Mouse (Mus musculus) hindbrain, embryonic 15.5 days (tissue): Measurements from ENCODE around the gene Xrcc1. TPM values are rescaled to one million over a fixed set of nuclear protein-coding genes. Genes with fewer than 3 reads are reported as not detected.

Experiments used
- ATAC-seq: fragments of 200-750 bp; cut with Nextera tagmentation; 2 replicates; pipeline ENCODE4 v1.8.0; 2017; ENCODE audit warnings: low read depth, moderate number of reproducible peaks, moderate TSS enrichment; ENCODE audit not compliant: low FRiP score
- H3K27ac ChIP-seq: fragments of 300-500 bp; sonication (generic); replicated peaks from 2 replicates; pipeline ENCODE4 v1.5.1; 2015; ENCODE audit warnings: mild to moderate bottlenecking, inconsistent platforms
- H3K27me3 ChIP-seq: fragments of 300-500 bp; sonication (generic); 2 replicates; pipeline ENCODE4 v1.6.1; 2015; ENCODE audit warnings: control low read depth, inconsistent platforms
- H3K36me3 ChIP-seq: fragments of 300-500 bp; sonication (generic); 2 replicates; pipeline ENCODE4 v1.6.1; 2015; ENCODE audit warnings: control low read depth, inconsistent platforms
- H3K4me1 ChIP-seq: fragments of 300-500 bp; sonication (generic); replicated peaks from 2 replicates; pipeline ENCODE4 v1.6.1; 2015; ENCODE audit warnings: control low read depth, inconsistent platforms
- H3K4me2 ChIP-seq: fragments of 300-500 bp; sonication (generic); 2 replicates; pipeline ENCODE4 v1.6.1; 2015; ENCODE audit warnings: moderate library complexity, mild to moderate bottlenecking, inconsistent platforms
- H3K4me3 ChIP-seq: fragments of 300-500 bp; sonication (generic); 2 replicates; pipeline ENCODE4 v1.5.1; 2015; ENCODE audit warnings: mild to moderate bottlenecking, inconsistent platforms
- H3K9ac ChIP-seq: fragments of 300-500 bp; sonication (generic); 2 replicates; pipeline ENCODE4 v1.6.1; 2015; ENCODE audit warnings: inconsistent platforms
- H3K9me3 ChIP-seq: fragments of 300-500 bp; sonication (generic); 2 replicates; pipeline ENCODE4 v1.6.1; 2016; ENCODE audit warnings: control low read depth, inconsistent platforms
- WGBS: fragments of 180-500 bp; shearing (Covaris S2); methylation state at CpG from one replicate; pipeline ENCODE4 v1.1.7; 2015; 5-methylcytosine and 5-hydroxymethylcytosine counted together
- polyA plus RNA-seq: library from polyadenylated mRNA; unstranded; fragments of >200 nt; fragmentation: Nextera tagmentation; extraction: Ambion mirVana; gene quantifications from 2 replicates; pipeline ENCODE4 v1.2.1, GENCODE M21; 2015

Gene Xrcc1
- polyA plus RNA-seq, 1 experiment from 2014 or later: 72.1 TPM

DNA sequence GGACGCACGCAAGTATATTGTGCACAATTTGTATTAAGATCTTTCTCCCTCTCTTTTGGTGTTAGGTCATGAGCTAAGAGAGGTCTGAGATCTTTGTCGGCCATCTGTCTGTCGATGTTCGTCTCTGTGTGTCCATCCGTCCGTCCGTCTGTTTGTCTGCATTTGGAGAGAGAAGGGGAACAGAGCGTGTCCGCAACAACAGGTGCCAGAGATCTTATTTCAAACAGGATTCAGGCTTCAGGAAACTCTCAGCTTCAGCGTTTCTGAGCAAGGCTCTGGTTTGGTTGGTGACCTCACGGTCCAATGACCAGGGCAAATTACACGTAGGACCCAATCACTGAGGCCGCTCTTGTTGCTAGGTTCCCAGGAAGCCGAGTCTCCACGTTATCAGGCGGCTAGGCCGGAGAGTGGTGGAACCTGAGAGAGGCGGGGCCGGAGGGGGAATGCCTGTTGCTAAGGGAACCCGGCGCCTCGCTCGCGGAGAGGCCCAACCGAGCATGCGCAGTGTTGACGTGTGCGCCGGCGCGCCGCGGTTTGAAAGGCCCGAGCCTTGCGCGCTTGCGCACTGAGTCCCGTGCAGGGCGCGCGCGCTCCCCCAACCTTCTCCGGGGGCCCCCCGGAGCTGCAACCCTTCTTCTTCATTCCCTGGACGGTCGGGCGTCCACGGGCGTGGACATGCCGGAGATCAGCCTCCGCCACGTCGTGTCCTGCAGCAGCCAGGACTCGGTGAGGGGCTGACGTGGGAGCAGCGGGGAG, 723 bp downstream of the Xrcc1 start:
- peak; percentile 97 for ATAC-seq
- WGBS: under 1% methylated on average over 57 of the region's 57 CpGs

GRCm38 (mm10) chr7:24547534-24548036, 1.5 kb downstream of the Xrcc1 start:
- Histone ChIP-seq H3K4me2 (peak overlapping the region; percentile 64), H3K27me3 (no peaks in the 10 kb centered on the region), H3K36me3 (peaks cover 8% of the 10 kb centered on the region), H3K4me1 (peaks cover 17% of the 10 kb centered on the region), H3K27ac (no peak overlapping the region), H3K4me3 (peak overlapping the region; percentile 75), H3K9ac (peak overlapping the region; percentile 88), H3K9me3 (no peaks in the 10 kb centered on the region)
- no peak for ATAC-seq
- WGBS: 27% methylated on average over 13 of the region's 13 CpGs

More for the DNA sequence above, 723 bp downstream of the Xrcc1 start:
- no peaks in the 10 kb centered on the region for H3K9me3 ChIP-seq
- no peaks in the 10 kb centered on the region for H3K27me3 ChIP-seq
- peak overlapping the region; percentile 72 for H3K27ac ChIP-seq
- peaks cover 17% of the 10 kb centered on the region for H3K4me1 ChIP-seq
- H3K36me3 ChIP-seq: 0 out of 2 replicates have a peak, but pooled peaks cover 3% of the 10 kb centered on the region
- peak overlapping the region; percentile 64 for H3K4me2 ChIP-seq
- H3K4me3 ChIP-seq: peak overlapping the region; percentile 75
- peak overlapping the region; percentile 88 for H3K9ac ChIP-seq

DNA sequence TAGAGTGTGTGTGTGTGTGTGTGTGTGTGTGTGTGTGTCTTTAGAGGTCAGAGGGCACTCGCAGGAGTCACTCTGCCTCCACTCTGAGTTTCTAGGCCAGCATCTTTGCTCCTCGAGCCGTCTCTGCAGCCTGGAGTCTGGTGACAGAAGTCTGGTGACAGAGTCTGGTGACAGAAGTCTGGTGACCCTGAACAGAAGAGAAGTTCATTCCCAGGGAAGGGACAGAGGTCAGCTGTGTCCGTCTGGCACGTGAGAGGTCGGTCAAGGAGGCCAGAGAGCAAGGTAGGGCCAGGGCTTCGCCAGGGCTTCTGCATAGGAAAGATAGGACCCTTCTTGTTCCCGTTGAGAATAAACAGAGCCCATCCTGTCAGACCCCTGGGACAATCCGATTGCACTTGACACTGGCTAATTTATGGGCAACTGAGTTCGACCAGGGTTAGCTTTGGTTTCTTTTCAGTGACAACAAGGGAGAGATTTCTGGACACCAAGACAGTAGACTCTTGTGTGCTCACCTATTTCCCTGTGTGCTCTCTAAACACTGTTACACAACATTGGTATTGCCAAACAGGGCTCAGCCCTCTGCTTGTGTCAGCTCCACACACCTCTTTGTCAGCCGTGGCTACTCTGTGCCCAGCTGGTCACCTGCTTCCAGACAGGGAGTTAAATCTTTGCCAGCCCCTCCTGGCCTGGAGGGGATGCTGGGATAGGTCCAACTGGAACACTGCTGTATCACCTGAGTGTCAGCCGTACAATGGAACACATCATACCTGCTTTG, 6.1 kb downstream of the Xrcc1 start:
- Histone ChIP-seq H3K27ac (no peak overlapping the region), H3K27me3 (no peaks in the 10 kb centered on the region), H3K9me3 (no peaks in the 10 kb centered on the region), H3K4me2 (no peak overlapping the region), H3K36me3 (peaks cover 11% of the 10 kb centered on the region), H3K9ac (no peak overlapping the region), H3K4me3 (no peak overlapping the region), H3K4me1 (peaks cover 10% of the 10 kb centered on the region)
- no peak for ATAC-seq
- WGBS: 91% methylated on average over 12 of the region's 12 CpGs

DNA sequence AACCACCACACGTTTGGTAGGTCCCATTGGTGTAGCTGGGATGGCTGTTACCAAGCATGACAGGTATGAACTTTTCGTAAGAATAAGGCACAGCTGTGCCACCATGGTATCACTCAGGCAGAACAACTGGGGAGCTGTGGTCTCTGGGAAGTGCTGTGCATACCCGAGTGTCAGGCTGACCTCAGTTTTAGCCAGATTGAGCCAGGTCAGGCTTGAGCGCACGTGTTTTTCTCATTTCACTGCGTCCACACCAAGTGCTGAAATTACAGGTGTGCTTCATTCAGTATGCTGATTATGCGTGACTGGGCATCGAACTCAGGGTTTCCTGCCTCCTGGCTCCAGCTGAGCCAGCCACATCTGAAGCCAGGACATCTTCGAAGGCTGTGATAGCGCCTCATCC, 9.7 kb downstream of the Xrcc1 start:
- WGBS: 91% methylated on average over 10 of the region's 10 CpGs
- Histone ChIP-seq H3K4me1 (no peaks in the 10 kb centered on the region), H3K36me3 (peaks cover 8% of the 10 kb centered on the region), H3K9me3 (no peaks in the 10 kb centered on the region), H3K4me3 (no peak overlapping the region), H3K4me2 (no peak overlapping the region), H3K27me3 (no peaks in the 10 kb centered on the region), H3K27ac (no peak overlapping the region), H3K9ac (no peak overlapping the region)
- ATAC-seq: no peak

- Histone ChIP-seq H3K27ac (no peak overlapping the region), H3K9ac (no peak overlapping the region), H3K4me3 (no peak overlapping the region), H3K4me1 (no peaks in the 10 kb centered on the region), H3K36me3 (peaks cover 5% of the 10 kb centered on the region), H3K9me3 (no peaks in the 10 kb centered on the region), H3K27me3 (no peaks in the 10 kb centered on the region), H3K4me2 (no peak overlapping the region)
- no peak for ATAC-seq
- 90% methylated on average over 4 of the region's 4 CpGs for WGBS
Measured at GRCm38 (mm10) chr7:24561450-24561849, 15.4 kb downstream of the Xrcc1 start.

GRCm38 (mm10) chr7:24563191-24563836, 17.2 kb downstream of the Xrcc1 start:
- H3K36me3 ChIP-seq: peaks cover 19% of the 10 kb centered on the region
- no peaks in the 10 kb centered on the region for H3K4me1 ChIP-seq
- H3K27me3 ChIP-seq: no peaks in the 10 kb centered on the region
- no peak overlapping the region for H3K4me2 ChIP-seq
- ATAC-seq: no peak
- WGBS: 90% methylated on average over 8 of the region's 8 CpGs
- no peak overlapping the region for H3K27ac ChIP-seq
- H3K9ac ChIP-seq: no peak overlapping the region
- no peak overlapping the region for H3K4me3 ChIP-seq
- H3K9me3 ChIP-seq: no peaks in the 10 kb centered on the region

DNA sequence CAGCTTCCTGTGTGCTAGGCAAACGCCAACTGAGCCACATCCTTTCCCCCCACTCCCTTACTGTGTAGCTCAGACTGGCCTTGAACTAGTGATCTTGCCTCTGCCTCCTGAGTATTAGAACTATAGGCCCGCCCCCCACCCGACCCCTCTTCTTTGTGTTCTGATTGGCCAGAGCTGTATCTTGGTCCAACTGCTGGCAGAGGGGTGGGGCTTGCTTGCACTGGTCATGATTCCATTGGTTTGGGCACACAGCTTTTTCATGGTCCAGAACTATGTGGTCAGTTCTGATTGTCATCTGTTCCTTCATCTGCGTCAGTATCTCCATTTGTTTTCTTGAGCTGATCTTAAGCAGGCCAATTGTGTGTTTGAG, 17.7 kb downstream of the Xrcc1 start:
- ATAC-seq: no peak
- peaks cover 21% of the 10 kb centered on the region for H3K36me3 ChIP-seq
- 92% methylated on average over 4 of the region's 4 CpGs for WGBS

DNA sequence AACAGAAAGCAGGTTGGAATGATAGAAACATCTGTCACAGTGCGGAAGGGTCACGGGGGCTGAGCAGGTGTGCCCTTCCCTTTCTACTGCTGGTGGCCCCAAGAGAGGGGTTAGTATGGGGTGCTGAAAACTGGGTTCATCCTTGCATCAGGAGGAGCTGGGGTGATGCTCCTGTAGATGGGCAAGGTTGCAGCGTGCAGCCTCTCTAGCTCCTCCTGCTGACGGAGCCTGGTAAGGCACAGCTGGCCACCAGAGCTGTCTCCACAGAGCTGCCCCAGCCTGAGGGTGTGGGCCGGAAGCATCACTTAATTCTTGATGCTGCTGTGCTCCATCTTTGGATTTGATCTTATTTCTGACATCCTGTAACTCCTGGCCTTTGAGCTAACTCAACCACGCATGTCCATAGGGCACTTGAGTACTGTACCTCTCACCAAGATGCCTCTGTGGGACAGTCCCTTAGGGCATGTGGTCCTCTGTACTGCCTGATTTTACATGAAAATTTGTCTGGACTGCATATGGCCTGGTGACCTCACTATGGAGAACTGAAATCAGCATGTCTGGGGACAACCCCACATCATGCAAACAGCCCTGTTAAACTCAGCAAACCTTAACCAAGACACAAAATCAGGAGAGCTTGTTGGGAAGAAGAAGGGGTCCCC, 18.6 kb downstream of the Xrcc1 start:
- no peaks in the 10 kb centered on the region for H3K27me3 ChIP-seq
- no peak overlapping the region for H3K4me2 ChIP-seq
- H3K27ac ChIP-seq: no peak overlapping the region
- no peak overlapping the region for H3K9ac ChIP-seq
- no peak; the same call in 1 of the 2 replicates for ATAC-seq
- H3K36me3 ChIP-seq: peaks cover 21% of the 10 kb centered on the region
- 70% methylated on average over 6 of the region's 6 CpGs for WGBS
- no peaks in the 10 kb centered on the region for H3K9me3 ChIP-seq
- no peak overlapping the region for H3K4me3 ChIP-seq
- no peaks in the 10 kb centered on the region for H3K4me1 ChIP-seq

More for the DNA sequence above, 17.7 kb downstream of the Xrcc1 start:
- Histone ChIP-seq H3K4me2 (no peak overlapping the region), H3K4me1 (no peaks in the 10 kb centered on the region), H3K9ac (no peak overlapping the region), H3K9me3 (no peaks in the 10 kb centered on the region), H3K27ac (no peak overlapping the region), H3K27me3 (no peaks in the 10 kb centered on the region), H3K4me3 (no peak overlapping the region)

DNA sequence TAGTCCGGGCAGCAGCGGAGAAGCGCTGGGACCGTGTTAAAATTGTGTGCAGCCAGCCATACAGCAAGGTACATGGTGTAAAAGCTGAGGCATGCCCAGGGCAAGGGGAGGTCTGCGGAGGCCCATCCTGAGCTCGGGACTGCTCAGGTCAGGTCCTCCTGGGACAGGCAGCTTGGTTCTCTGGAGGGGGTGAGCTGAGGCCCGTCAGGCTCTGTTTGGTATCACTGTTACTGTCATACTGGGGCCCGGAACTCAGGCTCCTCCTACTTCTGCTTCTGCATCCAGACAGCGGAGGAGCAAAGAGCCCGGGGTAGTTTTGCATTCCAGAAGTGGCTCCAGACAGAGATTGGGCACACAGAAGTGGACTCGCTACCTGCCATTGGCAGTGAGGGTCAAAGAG, 19.5 kb downstream of the Xrcc1 start:
- Histone ChIP-seq H3K4me3 (no peak overlapping the region), H3K9me3 (no peaks in the 10 kb centered on the region), H3K27me3 (no peaks in the 10 kb centered on the region), H3K36me3 (peaks cover 21% of the 10 kb centered on the region), H3K4me2 (no peak overlapping the region), H3K4me1 (no peaks in the 10 kb centered on the region), H3K27ac (no peak overlapping the region), H3K9ac (no peak overlapping the region)
- 95% methylated on average over 11 of the region's 11 CpGs for WGBS
- ATAC-seq: no peak

DNA sequence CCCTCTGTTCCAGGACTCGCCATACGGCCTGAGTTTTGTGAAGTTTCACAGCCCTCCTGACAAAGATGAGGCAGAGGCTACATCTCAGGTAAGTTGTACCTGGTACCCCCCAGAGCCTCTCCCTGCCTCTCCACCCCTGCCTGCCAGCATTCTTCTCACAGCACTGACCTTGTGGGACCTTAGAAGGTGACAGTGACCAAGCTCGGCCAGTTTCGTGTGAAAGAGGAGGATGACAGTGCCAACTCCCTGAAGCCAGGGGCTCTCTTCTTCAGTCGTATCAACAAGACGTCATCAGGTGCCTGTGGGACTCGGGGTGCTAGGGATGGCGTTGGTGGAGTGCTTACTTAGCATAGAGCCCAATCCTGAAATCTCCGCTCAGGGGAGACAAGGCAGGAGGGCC, 20.1 kb downstream of the Xrcc1 start:
- H3K36me3 ChIP-seq: peaks cover 21% of the 10 kb centered on the region

GRCm38 (mm10) chr7:24568512-24568911, 22.4 kb downstream of the Xrcc1 start:
- Histone ChIP-seq H3K4me3 (no peak overlapping the region), H3K27ac (no peak overlapping the region), H3K4me2 (no peak overlapping the region), H3K4me1 (no peaks in the 10 kb centered on the region), H3K36me3 (peaks cover 21% of the 10 kb centered on the region), H3K27me3 (no peaks in the 10 kb centered on the region), H3K9ac (no peak overlapping the region), H3K9me3 (no peaks in the 10 kb centered on the region)
- no peak for ATAC-seq
- WGBS: 94% methylated on average over 4 of the region's 4 CpGs

More for the DNA sequence above, 20.1 kb downstream of the Xrcc1 start:
- Histone ChIP-seq H3K4me3 (no peak overlapping the region), H3K27me3 (no peaks in the 10 kb centered on the region), H3K9ac (no peak overlapping the region), H3K4me2 (no peak overlapping the region), H3K4me1 (no peaks in the 10 kb centered on the region), H3K9me3 (no peaks in the 10 kb centered on the region), H3K27ac (no peak overlapping the region)
- WGBS: 95% methylated on average over 9 of the region's 9 CpGs
- ATAC-seq: no peak
